Mouse (Mus musculus) layer of hippocampus, adult 18-20 months (tissue): Measurements from ENCODE around the gene Gm16181. TPM values are rescaled to one million over a fixed set of nuclear protein-coding genes. Genes with fewer than 3 reads are reported as not detected.

Experiments used
- DNase-seq, 2 experiments: peaks; one replicate each; pipeline ENCODE4 v3.0.0; 2022; ENCODE audit warnings: low spot score in 2 of 2
- total RNA-seq, 2 experiments: library from RNA; stranded (reverse); gene quantifications; 2 replicates each; pipeline ENCODE4 v1.2.3; 2021

Gm16181 gene
- total RNA-seq, 2 experiments from 2014 or later, result not detected

GRCm38 (mm10) chr17:35194844-35195630 lies 25.6 kb upstream of the Gm16181 start:
- no peak for DNase-seq

- DNase-seq, result peak; percentile 50 to 70
These were observed 24.9 kb upstream of the Gm16181 start for GRCm38 (mm10) chr17:35195631-35196320.

DNA sequence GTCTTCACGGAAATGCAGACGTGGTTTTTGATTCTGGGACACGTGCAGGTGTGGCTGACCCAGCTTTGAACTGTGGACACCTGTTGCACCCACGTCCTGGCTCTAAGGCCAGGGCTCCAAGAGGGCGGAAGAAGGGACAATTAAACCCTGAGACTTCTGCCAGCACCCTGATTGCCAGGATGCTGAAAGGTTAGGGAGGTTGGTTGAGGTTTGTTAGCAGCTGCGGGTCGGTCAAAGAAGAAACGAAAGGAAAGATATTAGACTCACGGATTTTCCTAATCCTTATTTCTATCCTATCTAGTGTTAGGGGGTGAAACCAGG lies 24.4 kb upstream of the Gm16181 start:
- DNase-seq, result no peak

GRCm38 (mm10) chr17:35197126-35197525 lies 23.5 kb upstream of the Gm16181 start:
- no peak for DNase-seq

DNA sequence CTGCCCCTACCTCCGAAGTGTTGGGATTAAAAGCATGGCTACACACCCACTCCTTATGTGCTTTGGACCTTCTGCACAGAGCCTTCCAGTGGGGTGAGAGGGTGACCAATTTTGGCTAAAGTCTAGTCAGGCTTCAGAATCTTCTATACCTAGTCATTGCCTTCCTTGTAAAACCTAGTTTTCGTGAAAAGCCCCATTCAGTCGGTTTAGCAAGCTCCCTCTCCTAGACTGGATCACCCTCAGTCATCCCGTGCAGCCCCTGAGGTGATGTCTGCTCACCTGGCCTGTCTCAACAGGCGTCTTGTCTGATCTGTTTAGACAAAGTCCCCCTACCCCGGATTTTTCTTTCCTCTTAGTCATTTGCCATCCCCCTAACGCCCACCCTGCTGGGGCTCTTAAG lies 22.6 kb upstream of the Gm16181 start:
- DNase-seq, result no peak

DNA sequence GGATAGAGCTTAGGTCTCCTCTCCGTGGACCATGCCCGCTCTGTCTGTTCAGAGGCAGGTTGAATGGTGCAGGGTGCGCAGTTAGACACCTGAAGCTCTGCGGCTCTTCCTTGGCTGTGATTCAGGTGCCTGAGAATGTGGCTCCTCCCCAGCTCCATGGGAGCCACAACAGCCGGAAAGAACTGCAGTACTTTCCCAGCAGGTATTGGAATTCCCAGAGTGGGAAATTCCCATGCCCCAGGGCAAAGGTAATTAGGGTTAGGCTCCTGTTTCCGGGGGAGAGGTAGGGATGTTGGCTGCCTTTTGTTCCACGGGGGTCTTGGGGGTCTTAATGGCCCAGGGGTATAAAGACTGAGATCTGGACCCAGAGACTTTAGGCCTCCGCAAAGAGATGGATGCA lies 21.7 kb upstream of the Gm16181 start:
- no peak for DNase-seq

DNA sequence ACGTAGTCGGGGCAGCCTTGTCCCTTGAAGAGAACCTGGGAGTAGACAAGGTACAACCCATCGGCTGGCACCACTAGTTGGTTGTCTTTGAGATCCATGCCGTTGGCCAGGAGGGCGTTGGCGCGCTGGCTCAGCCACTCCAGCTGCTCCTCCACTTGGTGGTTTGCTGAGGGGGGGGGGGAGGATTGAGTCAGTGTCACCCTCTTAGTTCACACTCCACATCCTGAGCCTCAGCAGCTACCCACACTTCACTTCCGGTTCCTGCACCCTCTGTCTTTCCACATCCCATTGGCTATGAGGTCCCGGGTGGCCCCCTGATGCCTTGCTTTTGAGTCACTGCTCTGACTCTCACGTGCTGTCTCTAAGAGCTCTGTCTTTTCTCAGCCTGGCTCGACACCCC lies 20.2 kb upstream of the Gm16181 start:
- DNase-seq, result no peak

- no peak for DNase-seq
These were observed 19.5 kb upstream of the Gm16181 start for GRCm38 (mm10) chr17:35201128-35201527.

DNA sequence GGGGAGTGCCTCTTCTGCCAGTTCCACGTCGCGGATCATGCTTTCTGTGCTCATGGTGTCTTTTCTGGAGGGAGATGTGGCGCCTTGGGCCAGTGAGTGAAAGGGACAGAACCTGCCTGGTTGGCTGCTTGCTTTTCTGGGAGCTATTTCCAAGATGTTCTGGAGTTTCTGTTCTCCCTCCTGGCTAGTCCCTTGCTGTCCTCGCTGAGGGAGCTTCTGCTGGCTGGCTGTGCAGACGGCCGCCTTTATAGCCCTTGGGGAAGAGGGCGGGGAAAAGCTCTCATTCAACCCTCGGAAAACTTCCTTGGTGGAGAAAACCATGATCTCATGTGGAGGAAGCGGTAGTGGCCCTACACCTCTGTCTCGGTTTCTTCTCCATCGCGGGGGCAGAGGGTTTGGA lies 18.8 kb upstream of the Gm16181 start, which contains the start of gene Tnf:
Tnf (minus strand) TSS at position 221 of the 400 bp plus-strand sequence.
- DNase-seq, result no peak

DNA sequence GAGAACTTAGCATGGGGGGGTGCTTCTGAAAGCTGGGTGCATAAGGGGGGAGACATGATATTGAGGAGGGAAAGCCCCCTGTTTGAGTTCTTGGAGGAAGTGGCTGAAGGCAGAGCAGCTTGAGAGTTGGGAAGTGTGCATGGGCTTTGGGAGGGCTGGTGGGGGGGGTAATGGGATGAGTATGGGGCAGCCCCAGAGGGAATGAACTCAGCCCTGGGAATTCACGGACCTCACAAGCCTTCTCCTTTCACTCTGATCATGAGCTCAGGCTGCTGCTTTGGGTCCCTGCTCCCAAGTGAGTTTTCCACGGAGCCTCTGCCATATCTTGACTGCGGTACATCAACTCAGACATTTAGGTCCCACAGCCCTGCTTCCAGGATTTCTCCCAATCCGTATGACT lies 18.2 kb upstream of the Gm16181 start:
- no peak for DNase-seq

DNA sequence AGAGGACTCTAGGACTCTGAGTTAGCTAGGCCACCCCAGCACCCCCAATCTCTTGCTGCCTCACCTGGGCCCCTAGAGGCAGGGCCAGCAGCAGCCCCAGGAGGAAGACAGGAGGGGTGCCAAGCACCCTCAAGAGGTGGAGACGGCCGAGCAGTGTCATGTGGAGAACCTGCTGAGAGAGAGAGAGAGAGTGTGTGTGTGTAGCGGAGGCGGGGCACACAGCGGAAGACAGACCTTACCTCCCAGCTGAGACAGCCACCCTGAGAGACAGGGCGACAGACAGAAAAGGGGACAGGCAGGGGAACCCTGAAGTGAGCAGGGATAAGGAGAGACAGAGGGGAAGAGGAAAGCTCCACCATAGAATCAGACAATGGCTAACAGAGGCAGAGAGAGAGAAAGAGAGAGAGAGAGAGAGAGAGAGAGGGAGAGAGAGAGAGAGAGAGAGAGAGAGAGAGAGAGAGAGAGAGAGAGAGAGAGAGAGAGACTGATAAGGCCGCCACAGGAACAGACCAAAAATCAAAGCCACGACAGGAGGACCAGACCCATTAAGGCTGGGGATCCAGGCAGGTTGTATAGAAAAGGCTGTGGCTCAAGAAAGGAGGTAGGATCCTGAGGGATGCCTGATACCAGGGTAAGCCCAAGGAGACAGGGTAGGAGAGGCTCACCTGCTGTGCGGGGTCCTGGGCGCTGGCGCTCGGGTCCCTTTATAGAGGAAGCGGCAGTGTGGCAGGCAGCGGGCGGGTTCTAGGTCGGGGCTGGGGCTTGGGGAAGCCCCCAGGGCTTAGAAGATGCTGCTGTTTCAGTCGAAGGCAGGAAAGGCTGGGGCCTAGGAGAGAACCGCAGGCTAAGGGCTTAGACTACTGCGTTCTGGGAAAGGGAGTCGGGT lies 15.9 kb upstream of the Gm16181 start, which contains the start of gene Lta:
Lta (minus strand) TSS at position 858 of the 886 bp plus-strand sequence.
- DNase-seq, result no peak

DNA sequence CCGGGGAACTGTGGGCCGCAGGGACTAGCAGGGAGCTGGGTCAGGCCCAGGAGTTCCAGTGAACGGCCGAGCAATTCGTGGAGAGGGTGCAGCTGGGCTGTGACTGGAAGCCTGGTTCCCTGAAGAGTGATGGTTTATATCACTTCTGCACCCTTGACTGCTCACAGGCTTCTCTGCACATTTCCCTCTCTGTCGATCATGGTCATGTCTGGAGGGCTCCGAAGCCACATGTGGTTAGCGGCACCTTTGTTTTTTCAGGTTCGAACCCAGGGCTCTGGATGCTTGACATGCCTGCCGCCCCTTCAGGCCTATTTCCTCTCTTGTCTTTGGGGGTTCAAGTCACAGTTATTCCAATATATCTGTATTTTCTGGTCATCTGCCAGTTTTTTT lies 15.3 kb upstream of the Gm16181 start:
- no peak for DNase-seq

- DNase-seq, result no peak
These were observed 10.7 kb upstream of the Gm16181 start for GRCm38 (mm10) chr17:35209785-35210535.

DNA sequence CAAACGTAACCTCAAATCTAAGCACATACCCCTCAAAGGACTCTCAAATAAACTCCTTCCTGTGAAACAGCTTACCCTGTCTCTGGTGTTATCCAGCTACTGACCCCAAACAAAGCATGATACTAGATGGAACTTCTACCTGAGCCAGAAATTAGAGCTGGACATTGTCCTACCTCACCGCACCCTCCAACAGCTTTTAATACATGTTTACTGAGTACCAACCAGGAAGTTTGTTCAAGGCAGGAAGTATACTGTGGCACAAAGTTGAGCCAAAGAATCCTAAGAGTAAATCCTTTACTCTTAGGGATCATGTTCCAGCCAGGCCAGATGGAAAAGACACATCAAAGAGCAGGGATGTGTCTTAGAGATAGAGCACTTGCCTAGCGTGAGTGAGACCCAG lies 10.0 kb upstream of the Gm16181 start:
- DNase-seq, result no peak

- no peak for DNase-seq
These were observed 7.6 kb upstream of the Gm16181 start for GRCm38 (mm10) chr17:35213071-35213470.

DNA sequence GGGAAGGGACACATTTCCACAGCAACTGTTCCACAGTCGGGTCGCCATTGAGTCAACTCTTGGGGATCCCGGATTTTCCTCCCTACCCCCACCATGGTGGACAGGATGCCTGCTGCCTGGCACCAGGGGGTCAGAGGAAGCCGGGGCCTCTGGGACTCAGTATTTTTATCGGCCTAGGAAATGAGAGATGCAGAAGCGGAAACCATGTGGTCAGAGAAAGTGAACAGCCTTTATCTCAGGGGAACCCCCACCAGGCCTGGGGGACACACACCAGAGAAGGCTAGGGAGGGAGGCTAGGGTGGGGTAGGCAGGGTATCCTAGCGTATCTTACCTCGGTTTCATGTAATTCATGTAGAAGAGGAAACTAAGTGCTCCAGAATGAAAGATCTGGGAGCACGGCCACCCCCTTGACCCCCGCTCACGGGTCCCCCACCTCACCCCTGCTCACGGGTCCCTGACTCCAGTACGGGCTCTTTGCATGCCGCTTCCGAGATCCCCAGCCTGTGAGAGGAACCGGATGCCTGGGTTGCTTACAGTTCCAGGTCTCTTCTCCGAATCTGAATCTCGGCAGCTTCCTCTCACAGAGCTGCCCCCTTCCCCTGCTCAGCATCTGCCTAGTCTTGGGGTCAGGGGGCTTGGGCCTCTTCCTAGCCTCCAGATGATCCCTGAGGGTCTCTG lies 2.0 kb upstream of the Gm16181 start:
- DNase-seq, result no peak

DNA sequence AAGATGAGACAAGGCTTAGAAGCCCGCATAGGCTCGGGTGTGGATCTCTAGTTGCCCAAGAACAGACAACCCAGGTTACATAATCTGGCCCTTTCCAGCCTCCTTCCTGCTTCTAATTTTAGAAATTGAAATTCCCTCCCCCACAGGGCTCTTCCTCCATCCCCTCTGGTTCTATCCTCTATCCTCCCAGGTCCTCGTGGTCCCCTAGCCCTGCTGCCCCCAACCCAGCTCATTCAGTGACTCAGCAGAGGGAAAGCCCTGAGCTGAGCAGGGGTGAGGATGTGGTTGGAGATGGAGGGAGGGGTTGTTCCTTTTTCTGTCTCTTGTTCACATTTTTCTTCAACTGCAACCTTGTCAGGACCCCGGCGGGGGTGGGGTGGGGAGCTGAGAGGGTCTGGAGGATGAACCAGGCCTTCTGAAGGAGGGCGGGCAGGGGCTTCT lies 1.0 kb upstream of the Gm16181 start:
- peak in 1 of 2 experiments; percentile 33 for DNase-seq

DNA sequence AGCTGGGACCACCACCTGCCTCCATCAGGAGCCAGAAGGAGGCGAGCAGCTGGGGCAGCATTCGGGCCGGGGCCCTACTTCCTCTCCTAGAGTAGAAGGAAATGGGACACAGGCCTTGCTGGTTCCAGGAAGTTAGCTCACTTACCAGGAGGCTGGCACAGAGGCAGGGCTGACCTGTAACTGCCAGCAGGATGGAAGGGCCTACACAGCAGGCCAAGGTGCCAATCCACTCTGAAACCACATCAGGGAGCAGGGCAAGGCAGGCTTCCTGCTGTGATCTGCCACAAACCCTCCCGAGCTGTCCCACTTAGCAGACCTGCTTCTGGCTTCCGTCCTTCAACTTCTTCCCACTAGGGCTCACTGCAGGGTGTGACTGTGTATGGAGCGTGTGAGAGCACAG lies 1.7 kb downstream of the Gm16181 start:
- no peak for DNase-seq

DNA sequence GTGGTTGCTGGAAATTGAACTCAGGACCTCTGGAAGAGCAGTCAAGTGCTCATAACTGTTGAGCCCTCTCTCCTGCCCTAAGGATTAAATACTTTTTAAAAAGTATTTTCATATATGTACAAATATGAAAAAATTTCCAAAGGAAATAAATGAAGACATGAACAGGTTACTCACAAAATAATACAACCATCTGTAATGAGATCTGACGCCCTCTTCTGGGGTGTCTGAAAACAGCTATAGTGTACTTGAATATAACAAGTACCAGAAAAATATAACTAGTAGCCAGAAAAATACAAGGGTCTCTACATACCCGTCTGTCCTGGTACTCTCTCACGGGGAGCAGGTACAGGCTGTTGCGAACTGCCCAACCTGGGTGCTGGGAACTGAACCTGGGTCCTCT lies 4.0 kb downstream of the Gm16181 start:
- no peak for DNase-seq

- no peak for DNase-seq
These were observed 4.8 kb downstream of the Gm16181 start for GRCm38 (mm10) chr17:35225456-35225855.
